Mouse (Mus musculus) CD8-positive naive resting alpha-beta T cell, adult 2 months (primary cell): Measurements from ENCODE around the gene Map6d1.

Experiments used
- DNase-seq, 2 experiments: peaks; one replicate each; pipeline ENCODE4 v3.0.0; 2022; ENCODE audit warnings: low read depth in 2 of 2, low spot score in 2 of 2

Map6d1 gene

GRCm38 (mm10) chr16:20191161-20191882 lies 49.8 kb downstream of the Map6d1 start:
- DNase-seq, result no peak

GRCm38 (mm10) chr16:20185368-20185767 lies 55.8 kb downstream of the Map6d1 start:
- DNase-seq, result no peak
